31 mouse cellular contexts compared by ENCODE assay signal in the genomic region with DNA sequence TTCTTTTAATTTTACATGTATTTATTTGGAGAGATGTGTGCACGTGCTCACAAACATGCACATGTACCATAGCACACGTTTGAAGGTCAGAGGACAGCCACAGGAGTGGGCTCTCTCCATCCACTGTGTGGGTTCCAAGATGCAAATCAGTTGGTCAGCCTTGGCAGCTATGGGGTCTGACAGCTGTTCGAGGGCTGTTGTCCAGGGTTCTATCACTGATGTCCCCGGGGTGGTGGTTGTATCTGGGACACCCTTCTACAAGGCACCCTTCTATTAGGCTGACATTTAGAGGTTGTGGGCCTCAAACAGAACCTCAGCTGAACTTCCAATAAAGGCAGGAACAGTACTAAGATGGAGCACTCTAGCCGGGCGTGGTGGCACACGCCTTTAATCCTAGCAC. TPM values are rescaled to one million over a fixed set of nuclear protein-coding genes. Genes with fewer than 3 reads are reported as not detected.
"Had no signal": no experiment of that assay in that cellular context is flagged by ENCODE, and none has a peak within 500 bp of the region (broad histone marks: within the 10 kb centered on the region; RNA-seq: fewer than 3 reads in every experiment).

No protein-coding gene starts in this region.

- ATAC-seq: midbrain, embryonic 16.5 days had no signal

- H3K9ac ChIP-seq: kidney, embryonic 15.5 days; liver, embryonic 13.5 days; midbrain, embryonic 12.5 days had no signal

- H3K4me1 ChIP-seq: kidney, embryonic 15.5 days; midbrain, embryonic 12.5 days had no signal

- H3K4me2 ChIP-seq: kidney, embryonic 15.5 days; midbrain, embryonic 12.5 days had no signal

- H3K27ac ChIP-seq: kidney, embryonic 15.5 days; left cerebral cortex, adult 2 months; liver, embryonic 13.5 days; midbrain, embryonic 12.5 days had no signal

- DNase-seq: kidney, postnatal 10 days; kidney, postnatal 36 days; layer of hippocampus, postnatal 36 days; liver, embryonic 13.5 days; lung, adult 2 months; lung, postnatal 14 days; lung, postnatal 4 days; thymus, adult 18-20 months; thymus, postnatal 36 days had no signal

- H3K9me3 ChIP-seq: kidney, embryonic 15.5 days; liver, embryonic 13.5 days; midbrain, embryonic 12.5 days had no signal

- H3K27me3 ChIP-seq: kidney, embryonic 15.5 days; liver, embryonic 13.5 days; midbrain, embryonic 12.5 days had no signal

- H3K4me3 ChIP-seq: kidney, embryonic 15.5 days; left cerebral cortex, adult 2 months; liver, embryonic 13.5 days; midbrain, embryonic 12.5 days had no signal

RNA-seq across cellular contexts. Expression of gene Gm21976, which starts 3.4 kb away (rescaled TPM):
- total RNA-seq: layer of hippocampus, adult 8-10 months; layer of hippocampus, postnatal 10 days; layer of hippocampus, postnatal 36 days; left cerebral cortex, adult 2 months; left cerebral cortex, postnatal 10 days; left cerebral cortex, postnatal 36 days; liver, adult 2 months; megakaryocyte progenitor cell, adult 5-6 weeks; megakaryocyte-erythroid progenitor cell, adult 5-6 weeks; monocyte, adult 5-6 weeks had no signal
- polyA plus RNA-seq: kidney, embryonic 15.5 days; limb, embryonic 11.5 days; limb, embryonic 14.5 days; liver, adult 2 months; liver, embryonic 13.5 days; liver, embryonic 16.5 days; lung, adult 2 months; lung, embryonic 16.5 days; midbrain, embryonic 12.5 days; midbrain, embryonic 16.5 days; neural tube, embryonic 11.5 days; neural tube, embryonic 14.5 days; small intestine, adult 2 months; spleen, adult 2 months; stomach, embryonic 16.5 days; urinary bladder, adult 2 months had no signal
